Mouse (Mus musculus) neural tube, embryonic 15.5 days (tissue): Measurements from ENCODE around the gene H2al1j. TPM values are rescaled to one million over a fixed set of nuclear protein-coding genes. Genes with fewer than 3 reads are reported as not detected.
"Not testable (repeated sequence)": the region's sequence is repeated elsewhere in the genome, so short reads cannot be mapped to it uniquely, and the experiment has no call there.

Experiments used
- ATAC-seq: fragments of 200-750 bp; cut with Nextera tagmentation; 2 replicates; pipeline ENCODE4 v1.8.0; 2017; ENCODE audit warnings: mild to moderate bottlenecking, moderate TSS enrichment, moderate library complexity; ENCODE audit not compliant: low FRiP score
- H3K27ac ChIP-seq: fragments of 300-500 bp; sonication (generic); replicated peaks from 2 replicates; pipeline ENCODE4 v1.5.1; 2015; ENCODE audit warnings: mild to moderate bottlenecking, inconsistent platforms
- H3K27me3 ChIP-seq: fragments of 300-500 bp; sonication (generic); replicated peaks from 2 replicates; pipeline ENCODE4 v1.6.1; 2015; ENCODE audit warnings: inconsistent platforms
- H3K36me3 ChIP-seq: fragments of 300-500 bp; sonication (generic); 2 replicates; pipeline ENCODE4 v1.6.1; 2015; ENCODE audit warnings: inconsistent platforms
- H3K4me1 ChIP-seq: fragments of 300-500 bp; sonication (generic); 2 replicates; pipeline ENCODE4 v1.6.1; 2015; ENCODE audit warnings: inconsistent platforms
- H3K4me2 ChIP-seq: fragments of 300-500 bp; sonication (generic); 2 replicates; pipeline ENCODE4 v1.6.1; 2015; ENCODE audit warnings: inconsistent platforms, mild to moderate bottlenecking, moderate library complexity
- H3K4me3 ChIP-seq: fragments of 300-500 bp; sonication (generic); replicated peaks from 2 replicates; pipeline ENCODE4 v1.5.1; 2015; ENCODE audit warnings: mild to moderate bottlenecking, inconsistent platforms
- H3K9ac ChIP-seq: fragments of 300-500 bp; sonication (generic); replicated peaks from 2 replicates; pipeline ENCODE4 v1.6.1; 2015; ENCODE audit warnings: mild to moderate bottlenecking, inconsistent platforms
- H3K9me3 ChIP-seq: fragments of 300-500 bp; sonication (generic); replicated peaks from 2 replicates; pipeline ENCODE4 v1.6.1; 2016; ENCODE audit warnings: inconsistent platforms
- WGBS: fragments of 180-500 bp; shearing (Covaris S2); methylation state at CpG from one replicate; pipeline ENCODE4 v1.1.7; 2015; ENCODE audit warnings: mixed read lengths; 5-methylcytosine and 5-hydroxymethylcytosine counted together
- polyA plus RNA-seq: library from polyadenylated mRNA; unstranded; fragments of >200 nt; fragmentation: Nextera tagmentation; extraction: Ambion mirVana; gene quantifications from 2 replicates; pipeline ENCODE4 v1.2.1, GENCODE M21; 2015

H2al1j gene
- not detected in 2 replicates for polyA plus RNA-seq

GRCm38 (mm10) chrX:11327522-11327921 lies at the start of gene H2al1j:
Gene H2al1j (plus strand): TSS chrX:11327822.
- not testable (repeated sequence) for H3K27ac ChIP-seq, H3K4me2 ChIP-seq, H3K4me1 ChIP-seq, H3K9ac ChIP-seq, H3K9me3 ChIP-seq, H3K4me3 ChIP-seq, H3K36me3 ChIP-seq, ATAC-seq, H3K27me3 ChIP-seq
- 92% methylated on average over 2 of the region's 2 CpGs for WGBS

DNA sequence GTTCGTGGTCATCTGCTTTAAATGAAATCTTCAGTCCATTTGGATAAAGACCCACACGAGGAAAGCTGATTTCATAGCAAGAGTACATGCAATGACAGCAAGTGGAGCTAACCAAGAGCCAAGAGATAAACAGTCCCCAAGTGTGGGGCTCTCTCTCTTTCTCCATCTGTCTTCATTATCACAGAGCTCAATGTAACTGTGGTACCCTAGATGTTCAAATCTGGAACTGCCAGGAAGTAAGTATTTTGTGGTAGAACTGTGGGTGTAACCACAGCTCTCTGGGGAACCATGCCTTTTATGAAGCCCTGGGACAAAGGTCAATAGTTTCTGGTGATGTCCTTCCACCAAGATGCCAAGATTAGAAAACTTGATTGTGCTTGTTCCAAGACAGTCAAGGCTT lies 46.9 kb upstream of the H2al1j start:
- no peak overlapping the region for H3K9ac ChIP-seq
- 69% methylated on average over 2 of the region's 2 CpGs for WGBS
- no peak overlapping the region for H3K4me2 ChIP-seq
- no peaks in the 10 kb centered on the region; the same call in 1 of the 2 replicates for H3K27me3 ChIP-seq
- no peak for ATAC-seq
- no peak overlapping the region for H3K27ac ChIP-seq
- H3K9me3 ChIP-seq, result no peaks in the 10 kb centered on the region
- no peaks in the 10 kb centered on the region for H3K4me1 ChIP-seq
- no peak overlapping the region for H3K4me3 ChIP-seq
- H3K36me3 ChIP-seq, result no peaks in the 10 kb centered on the region

DNA sequence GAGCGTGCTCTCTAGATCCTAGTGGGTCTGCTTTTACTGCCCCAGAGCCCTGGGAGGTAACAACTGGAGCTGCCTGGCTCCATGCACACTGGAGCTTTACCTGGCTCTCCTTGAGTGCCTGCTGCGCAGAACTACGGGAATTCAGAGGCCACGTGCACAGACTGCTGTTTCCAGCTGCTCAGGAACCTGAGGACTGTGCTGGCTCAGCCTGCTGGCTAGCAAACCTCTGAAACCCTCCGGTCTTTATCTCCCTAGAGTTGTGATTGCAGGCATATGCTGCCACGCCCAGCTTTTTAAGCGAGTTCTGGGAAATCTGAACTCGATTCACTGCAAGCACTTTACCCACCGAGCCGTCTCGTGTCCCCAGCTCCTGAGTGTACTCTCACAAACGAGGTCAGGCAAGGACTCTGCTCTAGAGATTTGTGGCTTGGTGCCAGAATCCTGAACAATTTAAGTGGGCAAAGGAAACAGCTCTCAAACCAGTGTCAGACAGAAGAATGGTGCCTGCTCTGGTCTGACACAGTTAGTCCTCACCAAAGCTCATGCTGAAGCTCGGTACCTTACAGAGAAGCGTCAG lies 39.2 kb upstream of the H2al1j start:
- no peak for ATAC-seq
- no peak overlapping the region for H3K9ac ChIP-seq
- H3K36me3 ChIP-seq, result no peaks in the 10 kb centered on the region
- WGBS, result 78% methylated on average over 14 of the region's 14 CpGs
- no peak overlapping the region for H3K4me3 ChIP-seq
- H3K4me1 ChIP-seq, result no peaks in the 10 kb centered on the region
- no peaks in the 10 kb centered on the region for H3K27me3 ChIP-seq
- no peak overlapping the region for H3K4me2 ChIP-seq
- H3K9me3 ChIP-seq, result no peaks in the 10 kb centered on the region
- H3K27ac ChIP-seq, result no peak overlapping the region

DNA sequence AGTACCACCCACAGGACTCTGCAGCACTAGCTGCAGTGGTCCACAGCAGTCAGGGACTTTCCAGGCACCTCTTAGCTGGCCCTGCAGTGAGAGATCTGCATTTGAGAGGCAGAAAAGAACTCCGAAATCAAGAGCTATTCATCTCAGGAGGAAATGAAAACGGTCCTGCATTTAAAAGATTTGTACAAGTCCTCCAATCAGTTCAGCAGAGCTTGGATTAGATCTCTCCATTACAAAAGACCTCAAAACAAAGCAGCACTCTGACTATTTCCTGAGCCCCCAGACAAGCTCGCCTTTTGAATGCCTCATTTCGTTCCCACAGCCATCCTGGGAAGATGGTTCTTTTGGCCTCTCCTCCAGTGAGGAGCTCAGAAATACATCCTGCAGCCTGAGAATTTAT lies 38.4 kb upstream of the H2al1j start:
- Histone ChIP-seq H3K4me3 (no peak overlapping the region), H3K9me3 (no peaks in the 10 kb centered on the region), H3K9ac (no peak overlapping the region), H3K27ac (no peak overlapping the region), H3K4me1 (no peaks in the 10 kb centered on the region), H3K27me3 (no peaks in the 10 kb centered on the region), H3K4me2 (no peak overlapping the region), H3K36me3 (no peaks in the 10 kb centered on the region)
- ATAC-seq, result no peak
- 61% methylated on average over 4 of the region's 4 CpGs for WGBS

- not testable (repeated sequence) for H3K36me3 ChIP-seq, H3K4me1 ChIP-seq, H3K4me2 ChIP-seq, H3K9me3 ChIP-seq, H3K4me3 ChIP-seq, H3K9ac ChIP-seq, H3K27me3 ChIP-seq, ATAC-seq, H3K27ac ChIP-seq
- no CpG with 5 or more reads among the region's 3 CpGs for WGBS
Observed at GRCm38 (mm10) chrX:11298957-11299356, 28.7 kb upstream of the H2al1j start, which contains the start of gene H2al1a. Gene H2al1a (plus strand): TSS chrX:11299257.

DNA sequence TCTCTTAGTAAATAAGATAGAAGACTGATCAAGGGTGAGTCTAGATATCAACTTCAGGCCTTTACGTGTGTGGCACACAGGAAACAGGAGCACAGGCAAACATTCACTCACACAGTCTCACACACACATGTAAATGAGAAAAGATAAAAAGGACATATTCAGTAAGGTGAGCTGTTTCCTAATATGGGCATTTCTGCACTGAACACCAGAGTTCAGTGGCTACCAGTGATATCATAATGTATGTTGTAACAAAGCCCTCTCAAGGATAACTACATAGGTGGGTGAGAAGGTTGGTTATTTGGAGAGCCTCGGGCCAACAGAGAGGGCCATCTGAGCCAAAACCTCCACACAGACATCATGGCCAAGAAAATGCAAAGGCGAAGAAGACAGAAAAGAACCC lies 25.5 kb upstream of the H2al1j start, which contains the start of gene H2al1b:
Gene H2al1b (plus strand): TSS at position 301 of the 400 bp plus-strand sequence.
- not testable (repeated sequence) for H3K4me2 ChIP-seq, H3K4me3 ChIP-seq, H3K36me3 ChIP-seq, H3K9me3 ChIP-seq, H3K4me1 ChIP-seq, ATAC-seq, H3K27ac ChIP-seq, H3K27me3 ChIP-seq, H3K9ac ChIP-seq
- 96% methylated on average over 1 of the region's 3 CpGs for WGBS

DNA sequence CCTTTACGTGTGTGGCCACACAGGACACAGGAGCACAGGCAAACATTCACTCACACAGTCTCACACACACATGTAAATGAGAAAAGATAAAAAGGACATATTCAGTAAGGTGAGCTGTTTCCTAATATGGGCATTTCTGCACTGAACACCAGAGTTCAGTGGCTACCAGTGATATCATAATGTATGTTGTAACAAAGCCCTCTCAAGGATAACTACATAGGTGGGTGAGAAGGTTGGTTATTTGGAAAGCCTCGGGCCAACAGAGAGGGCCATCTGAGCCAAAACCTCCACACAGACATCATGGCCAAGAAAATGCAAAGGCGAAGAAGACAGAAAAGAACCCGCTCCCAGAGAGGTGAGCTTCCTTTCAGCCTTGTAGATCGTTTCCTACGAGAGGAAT lies 22.3 kb upstream of the H2al1j start, which contains the start of gene H2al1c:
Gene H2al1c (plus strand): TSS at position 301 of the 400 bp plus-strand sequence.
- not testable (repeated sequence) for H3K27me3 ChIP-seq, H3K4me2 ChIP-seq, H3K36me3 ChIP-seq, H3K4me3 ChIP-seq, H3K9me3 ChIP-seq, H3K4me1 ChIP-seq, ATAC-seq, H3K9ac ChIP-seq, H3K27ac ChIP-seq
- WGBS, result 80% methylated on average over 1 of the region's 6 CpGs

GRCm38 (mm10) chrX:11308524-11308923 lies 19.1 kb upstream of the H2al1j start, which contains the start of gene H2al1d:
Gene H2al1d (plus strand): TSS chrX:11308824.
- no CpG with 5 or more reads among the region's 6 CpGs for WGBS
- H3K9ac ChIP-seq, ATAC-seq, H3K27ac ChIP-seq, H3K4me2 ChIP-seq, H3K4me3 ChIP-seq, H3K9me3 ChIP-seq, H3K36me3 ChIP-seq, H3K27me3 ChIP-seq, H3K4me1 ChIP-seq: not testable (repeated sequence)

GRCm38 (mm10) chrX:11311634-11312033 lies 16.0 kb upstream of the H2al1j start, which contains the start of gene H2al1e:
Gene H2al1e (plus strand): TSS chrX:11311934.
- not testable (repeated sequence) for ATAC-seq, H3K27me3 ChIP-seq, H3K36me3 ChIP-seq, H3K9ac ChIP-seq, H3K9me3 ChIP-seq, H3K27ac ChIP-seq, H3K4me3 ChIP-seq, H3K4me1 ChIP-seq, H3K4me2 ChIP-seq
- no CpG with 5 or more reads among the region's 3 CpGs for WGBS

DNA sequence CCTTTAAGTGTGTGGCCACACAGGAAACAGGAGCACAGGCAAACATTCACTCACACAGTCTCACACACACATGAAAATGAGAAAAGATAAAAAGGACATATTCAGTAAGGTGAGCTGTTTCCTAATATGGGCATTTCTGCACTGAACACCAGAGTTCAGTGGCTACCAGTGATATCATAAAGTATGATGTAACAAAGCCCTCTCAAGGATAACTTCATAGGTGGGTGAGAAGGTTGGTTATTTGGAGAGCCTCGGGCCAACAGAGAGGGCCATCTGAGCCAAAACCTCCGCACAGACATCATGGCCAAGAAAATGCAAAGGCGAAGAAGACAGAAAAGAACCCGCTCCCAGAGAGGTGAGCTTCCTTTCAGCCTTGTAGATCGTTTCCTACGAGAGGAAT lies 12.8 kb upstream of the H2al1j start, which contains the start of gene H2al1f:
Gene H2al1f (plus strand): TSS at position 301 of the 400 bp plus-strand sequence.
- not testable (repeated sequence) for H3K36me3 ChIP-seq, H3K9me3 ChIP-seq, H3K27me3 ChIP-seq, H3K9ac ChIP-seq, H3K27ac ChIP-seq, H3K4me1 ChIP-seq, ATAC-seq, H3K4me2 ChIP-seq, H3K4me3 ChIP-seq
- WGBS, result no CpG with 5 or more reads among the region's 6 CpGs

DNA sequence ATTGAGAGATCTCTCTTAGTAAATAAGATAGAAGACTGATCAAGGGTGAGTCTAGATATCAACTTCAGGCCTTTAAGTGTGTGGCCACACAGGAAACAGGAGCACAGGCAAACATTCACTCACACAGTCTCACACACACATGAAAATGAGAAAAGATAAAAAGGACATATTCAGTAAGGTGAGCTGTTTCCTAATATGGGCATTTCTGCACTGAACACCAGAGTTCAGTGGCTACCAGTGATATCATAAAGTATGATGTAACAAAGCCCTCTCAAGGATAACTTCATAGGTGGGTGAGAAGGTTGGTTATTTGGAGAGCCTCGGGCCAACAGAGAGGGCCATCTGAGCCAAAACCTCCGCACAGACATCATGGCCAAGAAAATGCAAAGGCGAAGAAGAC lies 9.7 kb upstream of the H2al1j start, which contains the start of gene H2al1g:
Gene H2al1g (plus strand): TSS at position 301 of the 400 bp plus-strand sequence.
- H3K4me3 ChIP-seq, ATAC-seq, H3K36me3 ChIP-seq, H3K27me3 ChIP-seq, H3K4me1 ChIP-seq, H3K9me3 ChIP-seq, H3K9ac ChIP-seq, H3K27ac ChIP-seq, H3K4me2 ChIP-seq: not testable (repeated sequence)
- no CpG with 5 or more reads among the region's 3 CpGs for WGBS

DNA sequence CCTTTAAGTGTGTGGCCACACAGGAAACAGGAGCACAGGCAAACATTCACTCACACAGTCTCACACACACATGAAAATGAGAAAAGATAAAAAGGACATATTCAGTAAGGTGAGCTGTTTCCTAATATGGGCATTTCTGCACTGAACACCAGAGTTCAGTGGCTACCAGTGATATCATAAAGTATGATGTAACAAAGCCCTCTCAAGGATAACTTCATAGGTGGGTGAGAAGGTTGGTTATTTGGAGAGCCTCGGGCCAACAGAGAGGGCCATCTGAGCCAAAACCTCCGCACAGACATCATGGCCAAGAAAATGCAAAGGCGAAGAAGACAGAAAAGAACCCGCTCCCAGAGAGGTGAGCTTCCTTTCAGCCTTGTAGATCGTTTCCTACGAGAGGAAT lies 6.4 kb upstream of the H2al1j start, which contains the start of gene H2al1h:
Gene H2al1h (plus strand): TSS at position 301 of the 400 bp plus-strand sequence.
- not testable (repeated sequence) for H3K4me2 ChIP-seq, H3K9ac ChIP-seq, H3K4me1 ChIP-seq, H3K27ac ChIP-seq, ATAC-seq, H3K9me3 ChIP-seq, H3K4me3 ChIP-seq, H3K27me3 ChIP-seq, H3K36me3 ChIP-seq
- WGBS, result no CpG with 5 or more reads among the region's 6 CpGs
